Mouse (Mus musculus): ENCODE data around the gene Cp.
A peak's percentile ranks its signal among the peaks of the same experiment; 100 is the strongest.
"Not testable (repeated sequence)": the region's sequence is repeated elsewhere in the genome, so short reads cannot be mapped to it uniquely, and the experiment has no call there.

Gene Cp

DNA sequence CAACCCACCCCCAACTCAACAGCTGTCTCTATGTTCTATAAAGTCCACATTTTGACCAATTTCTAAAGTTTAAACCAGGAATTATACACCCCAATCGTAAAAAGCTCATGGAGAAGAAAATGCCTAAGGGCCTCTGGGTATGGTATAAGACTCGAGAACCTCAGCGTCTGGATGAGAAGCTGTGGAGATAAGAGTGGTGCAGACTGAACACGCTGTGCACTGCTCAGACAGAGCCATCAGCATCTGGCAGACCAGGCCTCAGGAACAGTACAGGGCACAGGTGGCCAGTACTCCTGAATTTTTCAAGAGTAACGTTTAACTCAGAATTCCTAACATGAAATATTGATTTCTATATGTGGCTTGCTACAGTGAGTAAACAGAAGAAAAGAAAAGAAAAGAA lies 50.9 kb downstream of the Cp start:
- no peak for DNase-seq

DNA sequence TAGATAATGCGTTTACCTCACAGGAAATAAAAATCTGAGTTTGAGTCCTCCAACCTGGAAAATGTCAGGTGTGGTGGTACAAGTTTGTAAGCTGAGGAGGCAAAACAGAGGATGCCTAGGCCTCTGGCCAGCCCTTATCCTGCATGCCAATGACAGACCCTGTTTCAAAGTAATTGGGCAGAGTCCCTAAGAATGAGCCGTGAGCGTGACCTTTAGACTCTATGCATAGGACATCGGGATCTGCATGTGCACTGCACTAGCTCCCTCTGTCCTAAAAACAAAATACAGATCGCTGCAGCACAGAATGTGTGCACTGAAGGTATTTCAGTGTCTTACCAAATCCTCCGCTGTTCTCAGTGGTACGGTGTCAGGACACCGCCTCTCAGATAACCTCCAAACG lies 53.6 kb downstream of the Cp start:
- no peak for DNase-seq

DNA sequence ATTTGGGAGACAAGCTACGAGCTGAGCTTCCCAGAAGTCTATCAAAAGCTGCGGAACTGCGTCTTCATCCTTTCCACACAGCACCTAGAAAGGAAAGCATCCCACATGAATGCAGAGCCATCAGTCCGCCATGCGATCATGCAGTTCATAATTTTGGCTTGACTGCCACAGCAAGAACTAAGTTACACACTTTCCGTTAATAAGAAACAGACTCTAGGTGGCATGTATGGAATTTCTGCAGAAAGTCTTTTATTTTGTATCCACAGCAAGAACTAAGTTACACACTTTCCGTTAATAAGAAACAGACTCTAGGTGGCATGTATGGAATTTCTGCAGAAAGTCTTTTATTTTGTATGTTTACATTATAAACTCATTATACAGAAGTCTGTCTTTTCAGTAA lies 54.1 kb downstream of the Cp start:
- not testable (repeated sequence) for DNase-seq

DNA sequence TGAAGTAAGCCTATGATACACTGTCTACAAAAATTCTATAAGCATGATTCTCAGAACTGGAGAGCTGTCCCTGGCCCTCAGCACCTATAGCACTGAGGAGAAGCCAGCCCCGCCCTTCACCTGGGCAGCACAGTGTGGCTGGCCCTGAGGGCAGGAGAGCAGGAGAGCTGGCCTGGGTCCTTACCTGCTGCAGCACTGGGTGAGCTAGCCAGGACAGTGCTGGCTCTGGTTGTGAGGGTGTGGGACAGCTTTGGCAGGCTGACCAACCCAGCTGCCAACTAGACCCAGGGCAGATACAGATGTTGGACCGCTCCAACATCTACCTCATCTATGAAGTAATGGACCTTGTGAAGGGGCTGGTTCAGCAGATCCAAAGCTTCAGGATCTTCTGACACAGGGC lies 57.6 kb downstream of the Cp start:
- no peak for DNase-seq

DNA sequence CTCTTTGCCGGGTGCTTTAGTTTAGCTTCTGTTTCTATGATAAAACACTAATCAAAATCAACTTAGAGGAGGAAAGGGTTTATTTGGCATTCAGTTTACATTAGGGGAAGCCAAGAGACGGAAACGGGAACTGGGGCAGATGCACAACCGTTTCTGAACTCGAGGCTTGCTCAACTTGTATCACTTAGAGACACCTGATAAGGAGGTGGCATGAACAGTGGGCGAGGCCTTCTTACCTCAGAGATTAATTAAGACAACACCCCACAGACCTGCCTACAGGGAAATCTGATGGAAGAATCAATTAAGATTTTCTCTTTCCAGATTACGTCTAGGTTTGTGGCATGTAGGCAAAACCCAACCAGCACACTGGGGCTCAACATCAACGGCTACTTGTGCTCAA lies 61.2 kb downstream of the Cp start:
- no peak for DNase-seq

DNA sequence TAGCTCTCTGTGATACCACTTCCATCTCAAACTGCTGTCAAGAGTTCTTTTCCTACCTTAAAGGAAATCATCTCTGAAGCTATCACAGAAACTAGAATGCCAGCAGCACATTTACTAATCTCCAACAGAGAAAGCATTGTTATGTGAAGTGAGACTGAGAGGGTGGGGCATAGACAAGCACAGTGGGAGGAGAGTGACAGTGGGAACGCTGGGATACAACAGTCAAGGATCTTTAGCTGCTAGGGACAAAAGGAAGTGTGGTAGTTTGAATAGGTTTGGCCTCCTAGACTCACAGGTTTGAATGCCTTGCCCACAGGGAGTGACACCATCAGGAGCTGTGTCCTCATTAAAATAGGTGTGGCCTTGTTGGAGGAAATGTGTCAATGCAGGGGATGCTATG lies 67.0 kb downstream of the Cp start:
- DNase-seq, result no peak

DNA sequence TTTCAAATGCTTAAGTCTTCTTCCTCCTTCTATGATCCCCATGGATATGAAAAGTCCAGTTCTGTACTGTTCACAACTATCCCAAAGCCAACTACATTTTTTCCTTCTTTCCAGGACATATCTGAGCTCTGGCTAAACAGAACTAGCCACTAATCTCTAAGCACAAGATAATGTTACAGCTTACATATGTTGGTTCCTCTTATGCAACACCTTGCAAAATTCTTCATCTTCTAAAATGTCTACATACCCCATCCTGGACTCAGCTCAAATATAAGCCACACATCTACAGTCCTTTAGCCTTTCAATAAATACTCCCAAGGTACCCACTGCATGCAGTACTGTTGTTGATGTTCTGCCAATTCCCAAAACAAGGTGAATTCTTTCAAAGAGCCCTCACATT lies 69.6 kb downstream of the Cp start:
- DNase-seq, result no peak

DNA sequence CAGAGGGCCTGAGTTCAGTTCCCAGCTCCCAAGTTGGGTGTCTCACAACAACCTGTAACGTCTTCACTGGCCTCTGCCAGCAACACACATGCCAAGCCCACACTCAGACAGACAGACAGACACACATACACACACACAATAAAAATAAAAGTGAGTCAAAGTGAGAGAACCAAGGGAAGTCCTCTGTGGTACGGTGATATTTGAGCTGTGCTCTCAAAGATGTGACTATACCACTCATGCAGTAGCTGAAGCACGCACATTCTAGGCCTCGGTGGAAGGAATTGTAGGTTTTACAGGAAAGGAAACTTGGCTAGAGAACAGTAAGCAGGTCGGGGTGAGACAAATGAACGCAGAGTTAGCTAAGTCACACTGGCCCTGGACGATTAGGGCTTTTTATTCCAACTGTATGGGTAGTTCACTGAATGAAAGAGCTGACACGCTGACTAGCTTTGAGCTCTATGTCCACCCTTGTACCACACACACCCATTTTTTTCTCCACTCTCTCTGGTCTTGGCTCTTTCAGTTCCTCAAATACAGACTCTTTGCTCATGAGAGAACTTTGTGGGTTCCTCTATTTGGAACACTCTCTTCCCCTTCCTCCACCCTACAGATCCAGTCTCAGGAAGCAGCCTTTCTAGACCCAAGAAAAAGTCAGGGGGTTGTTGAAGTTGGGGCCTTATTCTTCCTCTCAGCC lies 70.3 kb downstream of the Cp start:
- no peak for DNase-seq

DNA sequence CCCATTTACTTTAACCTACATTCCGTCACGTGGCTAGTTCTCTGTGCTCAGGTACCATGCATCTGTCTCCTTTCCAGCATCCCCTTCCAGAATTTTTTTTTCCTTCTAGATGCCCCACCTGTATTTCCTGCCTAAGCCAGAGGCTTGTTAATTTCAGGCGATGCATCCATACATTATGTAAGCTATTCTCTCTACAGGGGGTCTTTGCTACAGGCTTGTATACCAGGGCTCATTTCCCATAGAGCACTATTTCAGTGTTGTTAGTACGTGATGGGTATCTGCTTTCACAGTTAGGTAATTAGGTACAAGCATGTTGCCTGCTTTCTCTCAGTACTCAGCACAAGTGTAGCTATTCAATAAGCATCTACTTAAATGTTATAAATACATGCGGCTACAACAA lies 70.9 kb downstream of the Cp start:
- no peak for DNase-seq

DNA sequence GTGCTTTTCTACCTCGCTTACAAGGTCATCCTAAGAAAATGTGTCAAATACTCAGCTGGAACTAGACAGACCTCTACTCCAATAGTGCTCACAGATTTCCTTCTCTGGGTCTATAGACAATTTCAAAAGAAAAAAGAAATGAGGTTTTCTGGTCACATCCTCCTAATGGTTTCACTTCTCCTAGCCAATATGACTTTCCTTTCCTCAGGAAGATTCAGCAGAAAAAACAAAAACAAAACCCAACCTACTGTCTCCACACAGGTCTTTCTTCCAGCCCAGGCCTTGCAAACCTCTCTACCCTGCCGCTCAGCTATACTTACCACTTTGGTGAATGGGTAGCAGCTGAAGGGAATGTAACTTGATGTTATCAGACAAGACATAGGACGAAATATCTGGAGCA lies 71.8 kb downstream of the Cp start:
- DNase-seq, result no peak

DNA sequence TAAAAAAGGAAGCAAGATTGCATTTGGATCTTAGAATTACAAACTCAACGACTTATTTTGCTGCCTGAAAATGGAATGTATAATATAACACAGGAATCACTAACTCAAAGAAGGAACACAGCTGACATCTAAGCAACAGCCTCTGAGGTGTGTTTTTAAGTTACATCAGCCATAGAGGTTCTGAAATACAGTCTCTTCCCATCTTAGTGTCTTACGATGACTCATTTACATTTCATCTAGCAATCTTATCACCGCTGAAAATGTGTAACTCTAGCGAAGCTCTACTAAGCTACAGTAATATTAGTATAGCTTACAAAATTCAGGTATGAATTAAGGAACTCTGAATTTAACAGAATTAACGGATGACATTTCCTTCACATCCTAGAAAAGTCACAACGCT lies 74.0 kb downstream of the Cp start:
- no peak for DNase-seq

DNA sequence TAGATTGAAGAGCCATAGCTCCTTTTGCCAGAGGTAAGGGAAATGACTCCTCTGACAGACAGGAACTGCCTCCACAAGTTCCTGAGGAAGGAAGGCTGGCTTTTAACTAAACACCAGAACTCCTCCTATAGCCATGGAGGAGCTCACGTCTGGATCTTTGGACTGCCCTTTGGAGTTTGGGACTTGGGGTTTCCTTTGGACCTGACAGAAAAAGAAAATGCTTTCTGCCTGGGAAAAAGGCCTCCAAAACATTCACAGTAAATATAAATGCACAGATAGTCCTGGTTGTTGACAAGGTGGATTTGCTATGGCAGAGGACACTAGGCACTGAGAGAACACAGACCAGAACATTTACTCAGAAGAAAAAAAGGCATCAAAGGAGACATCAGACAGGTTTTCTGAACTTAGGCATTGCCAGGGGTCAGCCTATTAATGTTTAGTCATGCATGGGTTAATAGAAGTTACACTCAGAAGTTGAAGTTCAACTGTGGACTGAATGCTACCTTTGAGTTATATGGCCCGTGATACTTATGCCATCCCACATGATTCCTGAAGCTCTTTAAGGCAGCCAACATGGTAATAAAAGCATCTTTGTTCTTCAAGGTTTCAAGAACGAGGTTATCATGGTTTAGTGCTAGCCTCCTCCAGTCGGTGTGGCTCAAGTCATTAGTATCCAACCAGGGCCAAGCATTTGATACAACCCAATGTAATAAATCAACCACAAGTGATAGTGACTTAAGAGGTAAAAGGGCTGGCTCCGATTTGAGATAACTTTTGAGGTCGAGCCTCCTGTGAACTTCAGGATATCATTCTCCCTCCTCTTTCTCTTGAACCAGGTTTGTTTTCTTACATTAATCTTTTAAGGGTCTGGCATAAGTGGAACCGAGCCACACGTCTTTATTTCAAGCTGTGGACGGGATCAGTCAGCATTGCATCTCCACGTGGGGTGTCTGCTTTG lies 77.2 kb downstream of the Cp start:
- DNase-seq, result no peak

DNA sequence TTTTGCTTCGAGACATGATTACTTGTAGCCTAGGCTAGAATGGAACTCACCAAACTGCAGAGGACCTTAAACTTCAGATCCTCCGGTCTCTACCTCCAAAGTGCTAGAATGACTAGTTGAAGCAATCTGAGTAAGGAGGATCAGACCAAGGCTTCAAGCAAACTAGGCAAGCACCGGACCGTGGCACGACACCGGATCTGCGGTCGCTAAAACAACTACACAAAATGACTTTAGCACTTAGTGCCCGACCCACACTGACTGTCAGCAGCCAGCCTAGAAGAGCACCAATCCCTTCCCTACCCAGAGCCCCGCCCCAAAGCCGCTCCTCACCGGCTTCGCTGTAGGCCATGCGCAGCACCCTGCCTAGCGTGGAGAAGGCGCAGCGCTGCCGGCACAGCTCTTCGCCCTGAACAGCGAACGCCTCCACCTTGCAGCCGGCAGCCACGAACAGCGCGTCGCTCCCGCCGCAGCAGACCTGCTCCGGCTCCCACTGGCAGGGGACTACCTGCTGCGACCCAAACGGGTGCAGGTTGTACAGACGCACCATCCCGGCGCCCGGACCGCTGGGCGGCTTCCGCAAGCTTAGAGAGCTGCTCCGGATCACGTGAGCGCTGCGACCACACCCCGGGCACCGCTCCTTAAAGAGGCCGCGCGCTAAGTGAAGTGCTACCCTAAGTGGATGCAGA lies 78.0 kb downstream of the Cp start, which contains the start of gene Hps3:
TSS of gene Hps3 (minus strand) at position 597 of the 686 bp plus-strand sequence.
- peak; percentile 87 for DNase-seq

DNA sequence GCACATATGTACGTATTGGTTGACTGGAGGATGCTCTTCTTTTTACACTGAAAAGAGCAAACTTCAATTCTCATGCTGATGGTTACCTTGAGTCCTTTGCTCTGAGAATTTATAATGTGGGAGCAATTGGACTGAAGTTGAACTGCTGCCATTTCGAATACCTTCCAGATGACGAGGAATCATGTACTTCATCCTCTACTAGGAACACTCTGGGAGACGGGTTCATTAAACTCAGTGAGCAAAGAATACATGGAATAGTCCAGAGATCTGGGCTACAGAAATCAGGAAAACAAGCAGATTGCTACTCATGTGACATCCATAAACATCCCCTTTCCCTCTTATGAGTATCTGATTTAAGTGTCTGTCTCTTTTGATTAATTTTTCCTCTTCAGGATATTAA lies 79.2 kb downstream of the Cp start:
- DNase-seq, result no peak

DNA sequence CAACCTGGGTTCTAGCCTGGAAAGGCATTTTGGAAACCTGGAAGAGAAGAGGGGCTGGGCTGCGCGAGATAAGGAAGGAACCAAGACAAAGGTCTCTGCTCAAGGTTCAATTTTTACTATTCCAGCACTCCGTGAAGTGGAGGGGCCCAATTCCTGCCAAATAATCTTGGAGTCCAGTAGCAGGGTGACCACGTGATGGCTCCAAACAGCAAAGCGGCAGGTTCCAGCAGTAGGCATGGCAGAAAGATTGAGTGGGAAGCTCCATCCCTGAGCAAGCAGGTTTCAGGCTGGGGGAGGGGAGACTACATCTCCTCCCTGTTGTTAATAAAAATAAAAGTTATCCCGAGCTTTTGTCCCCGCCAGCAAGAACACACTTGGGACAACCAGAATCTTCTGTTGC lies 84.6 kb downstream of the Cp start:
- not testable (repeated sequence) for DNase-seq

DNA sequence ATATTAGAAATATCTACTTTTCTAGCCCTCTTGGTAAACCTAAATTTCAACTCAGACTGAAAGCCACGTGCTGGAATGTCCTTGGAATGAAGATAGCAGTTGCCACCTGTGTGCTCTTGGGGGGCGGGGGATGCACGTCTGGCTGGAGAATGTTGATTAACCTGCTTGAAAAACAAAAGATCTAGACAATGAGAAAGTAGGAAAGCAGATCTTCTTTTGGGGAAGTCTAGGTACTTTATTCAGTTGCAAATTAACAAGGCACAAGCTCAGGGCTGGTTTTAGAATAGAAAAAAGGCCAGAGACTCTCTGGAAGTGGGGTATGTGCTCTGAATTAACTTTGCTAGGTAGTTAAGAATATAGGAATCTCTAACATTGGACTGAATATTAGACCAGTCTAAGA lies 87.9 kb downstream of the Cp start:
- not testable (repeated sequence) for DNase-seq

DNA sequence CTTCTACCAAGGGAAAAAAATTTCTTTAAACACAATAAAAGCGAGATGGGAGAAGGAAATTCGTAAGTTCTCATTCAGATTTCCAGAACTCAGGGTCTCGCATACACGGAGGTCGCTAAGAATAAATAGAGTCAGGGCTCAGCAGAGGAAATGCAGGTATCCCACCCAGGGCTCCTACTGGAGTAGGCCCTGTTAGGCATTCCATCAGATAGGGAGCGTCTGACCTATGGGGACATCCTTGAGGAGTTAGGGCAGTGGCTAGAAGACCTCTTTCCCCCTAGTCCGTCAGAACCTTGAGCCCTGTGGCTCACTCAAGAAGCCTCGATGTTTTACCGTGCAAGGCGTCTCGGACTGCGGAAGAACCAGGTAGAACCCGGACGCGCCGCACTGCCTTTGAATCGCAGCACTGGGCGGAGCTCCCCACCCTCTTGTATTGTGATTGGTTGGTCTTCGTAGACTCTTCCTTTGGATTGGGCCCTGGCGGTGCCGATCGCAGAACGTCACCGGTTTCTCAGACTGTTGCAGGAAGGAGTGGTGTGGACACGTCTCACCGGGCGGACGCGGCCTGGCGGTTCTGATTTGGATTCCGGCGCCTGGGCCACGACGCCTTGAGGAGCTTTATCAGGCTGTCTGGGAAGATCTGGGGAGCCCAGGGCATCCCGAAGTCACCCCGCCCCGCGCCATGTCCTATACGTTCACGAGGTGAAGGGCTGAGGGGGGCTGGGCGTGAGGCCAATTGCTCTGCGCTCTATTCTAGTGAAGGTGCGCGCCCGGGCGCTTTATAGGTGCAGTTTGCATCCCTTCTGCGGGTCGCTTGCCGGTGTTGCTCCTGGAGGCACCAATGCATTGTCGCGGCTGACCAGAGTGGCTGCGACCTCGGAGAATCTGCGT lies 100.7 kb downstream of the Cp start, which contains the start of gene Hltf:
TSS of gene Hltf (plus strand) at position 506 of the 891 bp plus-strand sequence.
- peak; percentile 96 for DNase-seq

DNA sequence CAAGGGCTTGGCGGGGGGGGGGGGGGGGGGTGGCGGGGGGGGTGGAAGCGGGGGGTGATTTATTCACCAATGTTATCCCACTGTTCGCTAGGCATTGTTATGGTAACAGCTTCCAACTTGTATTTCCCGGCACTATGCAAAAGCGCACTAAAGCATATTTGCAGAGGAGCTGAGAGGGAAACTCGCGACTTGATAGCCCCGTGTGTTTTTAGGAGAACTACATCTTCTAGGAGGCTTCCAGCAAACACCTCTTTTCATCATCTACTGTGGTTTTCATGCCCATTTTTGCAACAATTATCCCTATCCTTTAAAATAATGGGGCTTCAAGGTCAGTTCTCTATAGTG lies 101.3 kb downstream of the Cp start:
- peak; percentile 17 for DNase-seq

All from cerebellum, adult 9-11 months (tissue).